Mouse (Mus musculus) right cerebral cortex, adult 2 months (tissue): ENCODE data around the gene Ces2c.
"Not testable (repeated sequence)": the region's sequence is repeated elsewhere in the genome, so short reads cannot be mapped to it uniquely, and the experiment has no call there.

Source experiments
- DNase-seq, 2 experiments: peaks; one replicate each; pipeline ENCODE4 v3.0.0; 2021 to 2022; ENCODE audit warnings: low spot score in 2 of 2

Ces2c gene

GRCm38 (mm10) chr8:104846831-104847230 lies at the start of gene Ces2c:
Gene Ces2c, plus strand, starts transcription at chr8:104847068.
- DNase-seq, result no peak

GRCm38 (mm10) chr8:104799385-104799784 lies 47.5 kb upstream of the Ces2c start:
- DNase-seq, result no peak

GRCm38 (mm10) chr8:104806127-104806526 lies 40.7 kb upstream of the Ces2c start:
- DNase-seq, result no peak

- no peak for DNase-seq
Measured at GRCm38 (mm10) chr8:104808542-104809413, 38.1 kb upstream of the Ces2c start.

- no peak for DNase-seq
Measured at GRCm38 (mm10) chr8:104809436-104809835, 37.4 kb upstream of the Ces2c start.

- no peak for DNase-seq
Measured at GRCm38 (mm10) chr8:104826912-104827311, 20.0 kb upstream of the Ces2c start.

GRCm38 (mm10) chr8:104828221-104828620 lies 18.6 kb upstream of the Ces2c start:
- no peak for DNase-seq

GRCm38 (mm10) chr8:104831440-104831839 lies 15.4 kb upstream of the Ces2c start, which contains the start of gene Ces2b:
Gene Ces2b, plus strand, starts transcription at chr8:104831572.
- no peak for DNase-seq

- no peak for DNase-seq
Measured at GRCm38 (mm10) chr8:104841360-104842078, 5.3 kb upstream of the Ces2c start.

GRCm38 (mm10) chr8:104847741-104848462 lies 1.0 kb downstream of the Ces2c start:
- no peak for DNase-seq

- DNase-seq, result not testable (repeated sequence)
Measured at GRCm38 (mm10) chr8:104866844-104867531, 20.1 kb downstream of the Ces2c start.

GRCm38 (mm10) chr8:104868876-104869275 lies 22.0 kb downstream of the Ces2c start:
- not testable (repeated sequence) for DNase-seq

GRCm38 (mm10) chr8:104886223-104886926 lies 39.5 kb downstream of the Ces2c start:
- not testable (repeated sequence) for DNase-seq

GRCm38 (mm10) chr8:104901746-104902145 lies 54.9 kb downstream of the Ces2c start:
- no peak for DNase-seq
